Mouse (Mus musculus) erythroblast, embryonic 14.5 days (primary cell): ENCODE results near the gene Arhgap1. TPM values are rescaled to one million over a fixed set of nuclear protein-coding genes. Genes with fewer than 3 reads are reported as not detected.

Experiments
- H3K27me3 ChIP-seq: 2 replicates; pipeline ENCODE4 v1.6.1; 2012; ENCODE audit warnings: inconsistent platforms; ENCODE audit not compliant: control insufficient read depth
- H3K36me3 ChIP-seq: 2 replicates; pipeline ENCODE4 v1.6.1; 2012; ENCODE audit warnings: mild to moderate bottlenecking, inconsistent platforms; ENCODE audit not compliant: control insufficient read depth
- H3K4me1 ChIP-seq: 2 replicates; pipeline ENCODE4 v1.6.1; 2012; ENCODE audit warnings: inconsistent platforms; ENCODE audit not compliant: control insufficient read depth
- H3K4me3 ChIP-seq: replicated peaks from 2 replicates; pipeline ENCODE3; 2012; ENCODE audit warnings: moderate library complexity, mild to moderate bottlenecking, inconsistent platforms
- H3K9me3 ChIP-seq: 2 replicates; pipeline ENCODE4 v1.6.1; 2012; ENCODE audit warnings: low read length, inconsistent platforms, mixed read lengths; ENCODE audit not compliant: control insufficient read depth
- GATA1 ChIP-seq: IDR thresholded peaks from 2 replicates; pipeline ENCODE4 v1.6.1; 2012; ENCODE audit warnings: low read length, inconsistent platforms, mixed read lengths
- TAL1 ChIP-seq: IDR thresholded peaks from 3 replicates; pipeline ENCODE4 v1.6.1; 2012; ENCODE audit warnings: low read length, inconsistent platforms, mixed read lengths
- polyA plus RNA-seq: library from polyadenylated mRNA; stranded (reverse); fragments of >175 nt; gene quantifications from 2 replicates; pipeline ENCODE4 v1.2.3, GENCODE M21; 2012

Gene Arhgap1
- polyA plus RNA-seq, 1 experiment, result 1.5 TPM

DNA sequence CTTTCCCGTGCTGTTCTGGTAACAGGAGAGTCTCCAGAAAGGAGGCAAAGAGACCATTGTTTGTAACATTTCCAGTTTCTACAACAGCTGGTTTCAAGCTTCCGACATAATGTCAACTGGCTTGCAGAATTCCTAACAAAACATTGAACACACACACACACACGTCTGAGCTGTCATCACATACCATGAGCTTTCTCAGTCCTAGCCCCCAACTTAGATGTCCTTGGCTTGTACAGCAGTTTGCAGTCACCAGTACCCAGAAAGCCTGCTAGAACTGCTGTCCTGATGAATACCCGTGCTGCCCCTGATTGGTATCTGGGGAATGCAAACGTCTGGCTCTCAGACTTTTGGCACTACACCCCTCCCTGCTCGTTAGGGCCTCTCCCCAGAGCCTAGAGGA is 6.2 kb downstream of the Arhgap1 start:
- Histone ChIP-seq H3K27me3 (no peaks in the 10 kb centered on the region), H3K9me3 (no peaks in the 10 kb centered on the region), H3K36me3 (peaks cover 87% of the 10 kb centered on the region)

DNA sequence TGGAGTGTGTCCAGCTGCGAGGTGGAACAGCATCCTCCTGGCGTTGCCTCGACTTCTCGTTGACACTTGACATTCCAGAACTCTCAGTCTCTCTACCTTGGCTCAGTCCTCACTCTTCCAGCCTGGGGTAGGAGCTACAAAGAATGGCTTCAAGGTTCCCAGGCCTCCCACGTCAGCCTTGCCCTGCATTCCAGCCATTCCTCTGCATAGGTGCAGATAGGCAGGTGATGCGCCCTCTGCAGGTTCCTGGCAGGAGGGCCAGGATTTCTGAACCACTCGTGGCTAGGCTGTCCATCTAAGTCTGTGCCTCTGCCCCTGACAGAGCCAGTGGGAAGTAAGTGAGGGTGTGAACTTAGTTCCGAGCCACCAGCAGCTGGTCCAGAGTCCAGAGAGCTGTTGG is 7.1 kb downstream of the Arhgap1 start:
- H3K4me1 ChIP-seq, result peaks cover 6% of the 10 kb centered on the region
- TF ChIP-seq TAL1 (no peak), GATA1 (no peak)
- peaks cover 94% of the 10 kb centered on the region for H3K36me3 ChIP-seq
- no peaks in the 10 kb centered on the region for H3K27me3 ChIP-seq
- no peak overlapping the region for H3K4me3 ChIP-seq
- no peaks in the 10 kb centered on the region for H3K9me3 ChIP-seq

More for the DNA sequence above, 6.2 kb downstream of the Arhgap1 start:
- peaks cover 14% of the 10 kb centered on the region for H3K4me1 ChIP-seq
- no peak for TF ChIP-seq GATA1
- TF ChIP-seq TAL1, result no peak
- no peak overlapping the region for H3K4me3 ChIP-seq

DNA sequence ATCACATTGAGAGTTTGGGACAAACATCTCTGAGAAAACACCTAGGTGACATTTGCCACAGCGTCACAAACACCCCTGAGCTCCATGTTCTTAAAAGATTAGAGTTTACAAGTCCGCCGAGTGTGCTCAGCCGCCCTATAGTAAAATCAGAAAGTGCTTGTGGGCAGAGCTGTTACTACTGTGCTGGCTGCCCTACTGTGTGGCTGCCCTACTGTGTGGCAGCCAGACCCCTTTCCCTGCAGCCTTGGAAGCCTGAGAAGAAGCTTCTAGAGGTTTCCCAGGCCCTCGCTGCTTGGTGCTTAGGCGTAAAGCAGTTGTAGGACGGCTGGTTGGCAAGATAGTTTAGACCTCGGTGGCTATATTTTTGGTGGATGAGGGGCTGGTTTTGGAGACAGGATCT is 10.0 kb downstream of the Arhgap1 start:
- Histone ChIP-seq H3K4me1 (no peaks in the 10 kb centered on the region), H3K4me3 (no peak overlapping the region), H3K27me3 (no peaks in the 10 kb centered on the region), H3K9me3 (no peaks in the 10 kb centered on the region), H3K36me3 (peaks cover 94% of the 10 kb centered on the region)
- TF ChIP-seq GATA1 (no peak), TAL1 (no peak)

DNA sequence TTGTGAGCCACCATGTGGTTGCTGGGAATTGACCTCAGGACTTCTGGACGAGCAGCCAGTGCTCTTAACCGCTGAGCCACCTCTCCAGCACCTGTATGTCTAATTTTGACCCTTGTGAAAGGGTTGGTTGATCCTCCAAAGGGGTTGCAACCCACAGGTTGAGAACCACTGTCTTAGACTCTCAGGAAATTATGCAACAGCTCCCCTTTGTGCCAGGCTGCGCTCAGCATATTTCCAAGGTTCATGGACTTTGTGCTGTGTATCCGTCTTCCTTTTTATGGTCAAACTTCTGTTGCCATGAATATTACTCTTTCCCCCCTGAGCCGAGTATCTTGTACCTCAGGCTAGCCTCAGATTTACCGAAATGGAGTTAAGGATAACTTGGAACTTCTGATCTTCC is 11.3 kb downstream of the Arhgap1 start:
- H3K9me3 ChIP-seq, result no peaks in the 10 kb centered on the region
- TF ChIP-seq TAL1, result no peak
- no peak for TF ChIP-seq GATA1
- no peaks in the 10 kb centered on the region for H3K27me3 ChIP-seq
- H3K36me3 ChIP-seq, result peaks cover 87% of the 10 kb centered on the region
- no peaks in the 10 kb centered on the region for H3K4me1 ChIP-seq
- H3K4me3 ChIP-seq, result no peak overlapping the region

DNA sequence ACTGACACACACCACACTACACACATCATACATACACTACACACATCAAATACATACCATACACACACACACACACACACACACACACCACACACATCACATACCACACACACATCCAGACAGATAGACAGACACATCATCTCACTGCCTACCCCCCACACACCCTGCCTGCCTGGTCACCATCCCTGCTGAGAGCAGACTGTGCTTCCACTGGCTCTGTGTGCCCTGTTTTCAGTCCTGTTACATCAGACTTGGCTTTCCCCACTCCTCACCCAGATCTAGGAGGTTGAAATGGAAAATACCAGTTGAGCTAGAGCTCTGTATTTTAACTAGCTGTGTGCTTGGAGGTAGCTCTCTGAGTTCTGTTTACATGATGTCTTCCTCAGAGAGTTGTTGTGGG is 15.1 kb downstream of the Arhgap1 start:
- TF ChIP-seq TAL1 (no peak), GATA1 (no peak)
- Histone ChIP-seq H3K4me3 (no peak overlapping the region), H3K27me3 (no peaks in the 10 kb centered on the region), H3K4me1 (no peaks in the 10 kb centered on the region), H3K9me3 (no peaks in the 10 kb centered on the region), H3K36me3 (peaks cover 85% of the 10 kb centered on the region)

DNA sequence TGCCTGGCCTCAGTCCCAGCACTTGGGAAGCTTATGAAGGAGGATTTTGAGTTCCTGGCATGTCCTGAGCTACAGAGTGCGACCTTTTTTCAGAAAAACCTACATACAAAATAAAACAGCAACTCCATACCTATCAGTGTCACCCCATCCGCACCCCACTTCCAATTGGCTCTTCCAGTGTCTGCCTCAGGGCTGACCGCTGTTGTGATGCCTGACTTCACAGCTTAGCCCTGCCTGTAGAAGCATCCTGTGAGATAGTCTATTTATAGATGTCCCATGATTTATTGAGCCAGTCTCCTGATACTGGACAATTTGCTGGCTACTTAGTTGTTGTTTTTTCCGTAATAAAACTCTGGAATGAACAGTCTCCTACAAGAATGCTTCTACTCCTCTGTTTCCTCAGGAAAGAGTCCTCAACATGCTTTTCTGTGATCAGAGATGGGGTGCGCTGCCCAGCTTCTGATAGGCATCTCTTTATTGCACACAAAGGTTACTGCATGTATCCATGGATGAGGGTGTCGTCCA is 16.8 kb downstream of the Arhgap1 start:
- Histone ChIP-seq H3K36me3 (peaks cover 89% of the 10 kb centered on the region), H3K4me3 (no peak overlapping the region), H3K4me1 (no peaks in the 10 kb centered on the region), H3K27me3 (no peaks in the 10 kb centered on the region), H3K9me3 (no peaks in the 10 kb centered on the region)
- TF ChIP-seq GATA1 (no peak), TAL1 (no peak)

DNA sequence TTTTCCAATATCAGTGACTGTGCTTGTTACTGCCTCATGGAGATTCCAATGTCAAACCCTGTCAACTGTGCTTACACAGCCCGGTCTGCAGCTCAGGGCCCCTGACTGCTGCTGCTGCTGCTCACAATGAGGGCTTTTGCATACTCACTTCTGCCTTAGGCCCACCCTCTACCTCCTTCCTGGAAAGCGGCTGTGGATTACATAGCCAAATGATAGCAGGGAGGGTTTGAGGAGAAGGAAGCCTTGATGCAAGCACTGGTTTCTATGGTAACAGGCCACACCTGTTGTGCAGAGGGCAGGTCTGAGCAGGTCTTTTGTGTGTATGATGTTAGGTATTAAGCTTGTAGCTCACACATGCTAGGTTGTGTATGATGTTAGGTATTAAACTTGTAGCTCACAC is 18.1 kb downstream of the Arhgap1 start:
- Histone ChIP-seq H3K27me3 (no peaks in the 10 kb centered on the region), H3K9me3 (no peaks in the 10 kb centered on the region), H3K36me3 (peaks cover 88% of the 10 kb centered on the region), H3K4me1 (no peaks in the 10 kb centered on the region), H3K4me3 (no peak overlapping the region)
- no peak for TF ChIP-seq TAL1
- TF ChIP-seq GATA1, result no peak

DNA sequence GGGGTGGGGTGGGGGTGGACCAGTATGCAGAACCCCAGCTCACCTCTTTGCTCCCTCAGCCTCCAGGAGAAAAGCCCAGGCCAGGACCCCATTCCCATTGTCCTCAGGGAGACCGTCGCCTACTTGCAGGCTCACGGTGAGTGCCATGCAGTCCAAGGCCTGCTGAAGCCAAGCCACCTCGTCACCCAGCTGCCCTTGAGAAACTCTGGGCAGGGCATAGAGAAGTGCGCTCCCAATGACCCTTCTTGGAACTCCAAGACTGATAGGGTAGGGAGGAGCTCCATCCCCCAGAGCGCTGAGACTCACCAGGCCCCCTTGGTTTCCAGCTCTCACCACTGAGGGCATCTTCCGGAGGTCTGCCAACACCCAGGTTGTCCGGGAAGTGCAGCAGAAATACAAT is 19.7 kb downstream of the Arhgap1 start:
- Histone ChIP-seq H3K27me3 (no peaks in the 10 kb centered on the region), H3K36me3 (peaks cover 86% of the 10 kb centered on the region), H3K4me1 (no peaks in the 10 kb centered on the region)

DNA sequence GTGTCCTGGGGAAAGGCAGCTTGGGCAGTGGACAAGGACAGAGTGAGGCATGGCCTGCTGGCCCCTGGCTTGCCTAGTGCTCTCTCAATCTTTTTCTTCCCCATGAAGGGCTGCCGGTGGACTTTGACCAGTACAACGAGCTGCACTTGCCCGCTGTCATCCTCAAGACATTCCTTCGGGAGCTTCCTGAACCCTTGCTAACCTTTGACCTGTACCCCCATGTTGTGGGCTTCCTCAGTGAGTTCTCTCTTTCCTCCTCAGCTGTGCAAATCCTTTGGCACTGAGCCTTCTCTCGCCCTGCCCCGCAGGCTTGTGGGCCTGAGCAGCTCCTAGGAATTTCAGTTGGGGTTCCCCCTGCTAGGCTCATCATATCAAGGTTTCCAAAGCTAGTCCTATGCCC is 20.4 kb downstream of the Arhgap1 start:
- H3K4me1 ChIP-seq, result no peaks in the 10 kb centered on the region
- H3K36me3 ChIP-seq, result peaks cover 87% of the 10 kb centered on the region
- no peak overlapping the region for H3K4me3 ChIP-seq
- H3K27me3 ChIP-seq, result no peaks in the 10 kb centered on the region
- no peaks in the 10 kb centered on the region for H3K9me3 ChIP-seq
- no peak for TF ChIP-seq TAL1
- no peak for TF ChIP-seq GATA1

More for the DNA sequence above, 19.7 kb downstream of the Arhgap1 start:
- Histone ChIP-seq H3K9me3 (no peaks in the 10 kb centered on the region), H3K4me3 (no peak overlapping the region)
- TF ChIP-seq GATA1 (no peak), TAL1 (no peak)

DNA sequence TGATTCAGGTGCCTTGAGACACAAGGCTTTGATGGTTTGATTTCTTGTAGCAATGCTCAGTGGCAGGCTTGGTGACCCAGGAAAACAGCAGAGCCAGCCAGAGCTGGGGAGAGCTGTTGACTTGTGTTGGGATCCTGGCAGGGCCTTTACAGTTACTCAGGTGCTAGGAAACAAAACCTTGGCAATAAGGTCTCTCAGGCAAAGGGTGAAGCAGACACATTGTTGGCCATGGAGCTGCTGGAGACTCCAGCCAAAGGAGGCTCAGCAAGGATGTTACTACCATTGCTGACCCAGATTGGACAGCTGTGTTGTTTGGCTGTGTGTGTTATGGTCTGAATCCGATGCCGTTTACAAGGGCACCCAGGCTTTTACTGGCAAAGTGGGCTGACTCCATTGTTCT is 23.9 kb downstream of the Arhgap1 start:
- no peaks in the 10 kb centered on the region for H3K9me3 ChIP-seq
- H3K4me3 ChIP-seq, result no peak overlapping the region
- H3K36me3 ChIP-seq, result peaks cover 95% of the 10 kb centered on the region
- no peaks in the 10 kb centered on the region for H3K4me1 ChIP-seq
- TF ChIP-seq GATA1, result no peak
- no peak for TF ChIP-seq TAL1
- no peaks in the 10 kb centered on the region for H3K27me3 ChIP-seq
